Mouse (Mus musculus) hindbrain, embryonic 16.5 days (tissue): ENCODE measurements around the gene Pde1a. TPM values are rescaled to one million over a fixed set of nuclear protein-coding genes. Genes with fewer than 3 reads are reported as not detected.

ENCODE experiments used
- ATAC-seq: fragments of 200-750 bp; cut with Nextera tagmentation; 2 replicates; pipeline ENCODE4 v1.8.0; 2017; ENCODE audit warnings: moderate TSS enrichment, moderate library complexity
- H3K27ac ChIP-seq: fragments of 300-500 bp; sonication (generic); 2 replicates; pipeline ENCODE4 v1.5.1; 2014; ENCODE audit warnings: low read depth, mild to moderate bottlenecking, control low read depth, low read length, moderate library complexity
- H3K27me3 ChIP-seq: fragments of 300-500 bp; sonication (generic); replicated peaks from 2 replicates; pipeline ENCODE4 v1.6.1; 2014; ENCODE audit warnings: low read length; ENCODE audit not compliant: control insufficient read depth, insufficient read depth
- H3K36me3 ChIP-seq: fragments of 300-500 bp; sonication (generic); 2 replicates; pipeline ENCODE4 v1.6.1; 2014; ENCODE audit warnings: mild to moderate bottlenecking, low read length, moderate library complexity, mixed read lengths; ENCODE audit not compliant: control insufficient read depth, insufficient read depth
- H3K4me1 ChIP-seq: fragments of 300-500 bp; sonication (generic); 2 replicates; pipeline ENCODE4 v1.6.1; 2014; ENCODE audit warnings: low read depth, low read length; ENCODE audit not compliant: control insufficient read depth, insufficient read depth
- H3K4me2 ChIP-seq: fragments of 300-500 bp; sonication (generic); 2 replicates; pipeline ENCODE4 v1.6.1; 2014; ENCODE audit warnings: mild to moderate bottlenecking, low read length, control low read depth, moderate library complexity
- H3K4me3 ChIP-seq: fragments of 300-500 bp; sonication (generic); 2 replicates; pipeline ENCODE4 v1.5.1; 2014; ENCODE audit warnings: mild to moderate bottlenecking, low read length, control low read depth, moderate library complexity
- H3K9ac ChIP-seq: fragments of 300-500 bp; sonication (generic); 2 replicates; pipeline ENCODE4 v1.6.1; 2014; ENCODE audit warnings: low read depth, mild to moderate bottlenecking, control low read depth, low read length, moderate library complexity
- H3K9me3 ChIP-seq: fragments of 300-500 bp; sonication (generic); 2 replicates; pipeline ENCODE4 v1.6.1; 2014; ENCODE audit warnings: mild to moderate bottlenecking, low read length, moderate library complexity; ENCODE audit not compliant: control insufficient read depth
- WGBS: fragments of 180-500 bp; shearing (Covaris S2); extraction: QIAGEN DNeasy Blood & Tissue Kit; methylation state at CpG from one replicate; pipeline ENCODE4 v1.1.7; 2014; 5-methylcytosine and 5-hydroxymethylcytosine counted together
- polyA plus RNA-seq: library from polyadenylated mRNA; unstranded; fragments of >200 nt; fragmentation: Nextera tagmentation; extraction: Ambion mirVana; gene quantifications from 2 replicates; pipeline ENCODE4 v1.2.1, GENCODE M21; 2015

The Pde1a gene
- polyA plus RNA-seq, 1 experiment from 2014 or later = 12.6 TPM

DNA sequence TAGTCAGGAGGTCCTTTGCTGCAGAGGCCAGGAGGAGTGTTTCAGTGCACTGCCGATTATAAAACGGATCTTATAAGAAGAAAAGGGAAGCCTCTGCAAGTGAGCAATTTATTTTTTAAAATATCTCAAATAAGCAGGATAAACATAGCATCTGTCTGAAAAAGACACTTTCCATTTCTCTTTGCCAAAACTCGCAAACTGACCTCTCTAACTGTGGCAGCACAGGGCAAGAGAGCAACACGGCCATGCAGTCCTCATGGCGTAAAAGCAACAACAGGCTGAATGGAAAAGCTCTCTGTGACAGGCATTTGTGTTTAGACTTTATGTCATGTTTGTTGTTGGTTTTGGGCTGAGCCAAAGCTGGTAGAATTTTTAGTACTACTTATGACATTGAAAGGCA is 152.0 kb downstream of the Pde1a start:
- H3K27ac ChIP-seq = no peak overlapping the region
- H3K27me3 ChIP-seq = no peaks in the 10 kb centered on the region
- no peak overlapping the region for H3K4me2 ChIP-seq
- no peaks in the 10 kb centered on the region for H3K9me3 ChIP-seq
- H3K9ac ChIP-seq = no peak overlapping the region
- H3K4me3 ChIP-seq = no peak overlapping the region
- no peak for ATAC-seq
- 75% methylated on average over 5 of the region's 5 CpGs for WGBS
- H3K36me3 ChIP-seq = no peaks in the 10 kb centered on the region
- no peaks in the 10 kb centered on the region for H3K4me1 ChIP-seq

- Histone ChIP-seq H3K36me3 (no peaks in the 10 kb centered on the region), H3K27ac (no peak overlapping the region), H3K9me3 (no peaks in the 10 kb centered on the region), H3K4me3 (no peak overlapping the region), H3K9ac (no peak overlapping the region), H3K27me3 (no peaks in the 10 kb centered on the region), H3K4me1 (no peaks in the 10 kb centered on the region), H3K4me2 (no peak overlapping the region)
- no peak for ATAC-seq
These were observed 153.3 kb downstream of the Pde1a start for GRCm38 (mm10) chr2:79975947-79976346.

- ATAC-seq = no peak
These were observed 157.0 kb downstream of the Pde1a start for GRCm38 (mm10) chr2:79972271-79972670.

DNA sequence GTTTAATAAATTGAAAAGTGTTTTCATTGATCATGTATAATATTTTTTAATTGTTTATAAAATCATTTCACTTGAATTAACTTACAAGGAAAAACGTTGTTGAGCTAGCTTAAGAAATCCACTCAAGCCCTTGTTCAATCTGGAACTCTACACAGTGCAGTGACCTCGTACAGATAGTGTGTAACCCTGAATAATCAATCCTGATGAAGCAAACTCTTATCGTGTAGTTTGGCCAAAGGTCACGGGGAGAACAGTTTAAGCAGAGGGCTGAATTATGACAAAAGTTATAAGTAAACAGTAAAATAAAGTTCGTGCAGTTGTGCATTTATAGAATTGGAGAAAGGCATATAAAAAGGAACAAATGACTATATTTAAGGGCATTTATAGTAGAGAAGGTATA is 159.7 kb downstream of the Pde1a start:
- Histone ChIP-seq H3K9ac (no peak overlapping the region), H3K27me3 (no peaks in the 10 kb centered on the region), H3K27ac (no peak overlapping the region), H3K36me3 (no peaks in the 10 kb centered on the region), H3K4me3 (no peak overlapping the region), H3K4me2 (no peak overlapping the region), H3K4me1 (no peaks in the 10 kb centered on the region), H3K9me3 (no peaks in the 10 kb centered on the region)
- 81% methylated on average over 5 of the region's 5 CpGs for WGBS
- ATAC-seq = no peak

More at GRCm38 (mm10) chr2:79972271-79972670, 157.0 kb downstream of the Pde1a start:
- Histone ChIP-seq H3K27ac (no peak overlapping the region), H3K9me3 (no peaks in the 10 kb centered on the region), H3K4me2 (no peak overlapping the region), H3K4me1 (no peaks in the 10 kb centered on the region), H3K36me3 (no peaks in the 10 kb centered on the region), H3K9ac (no peak overlapping the region), H3K27me3 (no peaks in the 10 kb centered on the region), H3K4me3 (no peak overlapping the region)

DNA sequence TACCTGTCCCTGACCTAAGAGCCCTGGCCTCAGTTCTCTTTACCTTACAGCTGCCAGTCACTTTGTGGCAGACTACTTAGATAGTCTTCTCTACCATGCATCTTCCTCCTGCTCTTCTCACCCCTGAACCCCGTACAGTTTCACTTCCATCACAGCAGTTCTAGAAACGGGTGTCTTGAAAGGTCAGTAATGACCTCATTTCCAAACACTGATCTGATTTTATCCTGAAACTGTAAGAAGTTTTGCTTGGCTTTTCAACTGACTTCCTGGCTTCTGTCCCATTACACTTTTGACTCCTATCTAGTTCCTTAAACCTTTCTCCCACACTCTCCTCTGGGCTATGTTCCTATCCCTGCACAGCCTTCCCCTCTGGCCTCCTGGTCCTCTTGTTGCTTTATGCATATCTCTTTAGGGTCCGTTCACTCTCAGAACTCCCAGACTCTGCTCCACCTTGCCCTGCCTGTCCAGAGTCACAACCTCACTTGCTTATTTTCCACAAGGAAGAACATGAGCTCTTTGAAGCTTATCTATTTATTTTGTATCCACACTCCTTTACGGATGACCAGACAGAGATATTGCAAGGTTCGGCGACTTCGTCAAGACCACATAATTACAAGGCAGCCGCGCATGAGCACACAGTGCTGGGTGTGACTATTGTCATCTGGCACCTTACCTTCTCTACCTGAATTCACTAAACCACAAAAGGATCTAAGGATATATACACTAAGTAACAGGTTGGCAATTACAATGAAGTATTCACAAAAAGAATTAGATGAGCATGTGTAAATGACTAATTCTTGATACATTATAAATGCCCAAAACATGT is 162.4 kb downstream of the Pde1a start:
- H3K27ac ChIP-seq = no peak overlapping the region
- 82% methylated on average over 9 of the region's 9 CpGs for WGBS
- 0 out of 2 replicates have a peak, but pooled peaks cover 2% of the 10 kb centered on the region for H3K9me3 ChIP-seq
- no peak overlapping the region for H3K4me2 ChIP-seq
- no peaks in the 10 kb centered on the region for H3K36me3 ChIP-seq
- no peak overlapping the region for H3K4me3 ChIP-seq
- no peaks in the 10 kb centered on the region for H3K27me3 ChIP-seq
- no peak overlapping the region for H3K9ac ChIP-seq
- H3K4me1 ChIP-seq = no peaks in the 10 kb centered on the region
- no peak for ATAC-seq

DNA sequence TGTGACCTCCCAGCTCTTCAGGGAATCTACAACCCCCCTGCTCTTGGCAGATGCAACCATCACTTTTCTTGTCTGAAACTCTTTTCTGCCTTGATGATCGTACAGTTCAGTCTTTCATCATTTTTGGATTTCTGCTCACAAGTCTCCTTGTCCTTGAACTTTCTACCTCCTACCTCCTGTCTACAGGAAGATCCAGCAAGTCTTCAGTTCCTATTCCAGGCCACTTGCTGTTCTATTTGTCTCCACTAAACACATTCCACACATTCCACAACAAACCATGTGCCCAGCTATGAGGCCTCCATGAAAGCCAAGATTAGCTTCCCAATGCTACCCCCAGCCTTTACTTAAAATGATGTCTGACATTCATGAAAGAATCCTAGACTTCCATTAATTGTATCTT is 163.2 kb downstream of the Pde1a start:
- 83% methylated on average over 1 of the region's 1 CpGs for WGBS
- Histone ChIP-seq H3K9ac (no peak overlapping the region), H3K36me3 (no peaks in the 10 kb centered on the region), H3K4me3 (no peak overlapping the region), H3K4me1 (no peaks in the 10 kb centered on the region), H3K27ac (no peak overlapping the region), H3K27me3 (no peaks in the 10 kb centered on the region), H3K9me3 (0 out of 2 replicates have a peak, but pooled peaks cover 2% of the 10 kb centered on the region), H3K4me2 (no peak overlapping the region)
- no peak for ATAC-seq

GRCm38 (mm10) chr2:79964964-79965363 is 164.3 kb downstream of the Pde1a start:
- H3K9ac ChIP-seq = no peak overlapping the region
- ATAC-seq = no peak
- 83% methylated on average over 4 of the region's 4 CpGs for WGBS
- no peak overlapping the region for H3K4me3 ChIP-seq
- H3K9me3 ChIP-seq = 0 out of 2 replicates have a peak, but pooled peaks cover 2% of the 10 kb centered on the region
- H3K27ac ChIP-seq = no peak overlapping the region
- no peaks in the 10 kb centered on the region for H3K4me1 ChIP-seq
- no peaks in the 10 kb centered on the region for H3K36me3 ChIP-seq
- H3K4me2 ChIP-seq = no peak overlapping the region
- H3K27me3 ChIP-seq = no peaks in the 10 kb centered on the region

- no peaks in the 10 kb centered on the region for H3K36me3 ChIP-seq
- 87% methylated on average over 4 of the region's 4 CpGs for WGBS
- H3K27ac ChIP-seq = no peak overlapping the region
- no peak overlapping the region for H3K4me2 ChIP-seq
- 0 out of 2 replicates have a peak, but pooled peaks cover 2% of the 10 kb centered on the region for H3K9me3 ChIP-seq
- no peaks in the 10 kb centered on the region for H3K4me1 ChIP-seq
- no peaks in the 10 kb centered on the region for H3K27me3 ChIP-seq
- no peak overlapping the region for H3K9ac ChIP-seq
- no peak overlapping the region for H3K4me3 ChIP-seq
- no peak for ATAC-seq
These were observed 167.8 kb downstream of the Pde1a start for GRCm38 (mm10) chr2:79961421-79961820.

- H3K27me3 ChIP-seq = no peaks in the 10 kb centered on the region
- H3K9me3 ChIP-seq = no peaks in the 10 kb centered on the region
- no peak overlapping the region for H3K4me2 ChIP-seq
- no peak overlapping the region for H3K9ac ChIP-seq
- H3K4me3 ChIP-seq = no peak overlapping the region
- no peak overlapping the region for H3K27ac ChIP-seq
- ATAC-seq = no peak
- no peaks in the 10 kb centered on the region for H3K36me3 ChIP-seq
- H3K4me1 ChIP-seq = no peaks in the 10 kb centered on the region
- 83% methylated on average over 6 of the region's 6 CpGs for WGBS
These were observed 171.5 kb downstream of the Pde1a start for GRCm38 (mm10) chr2:79957659-79958340.
